Mouse (Mus musculus): ENCODE results near the gene Slc2a10.
"Not testable (repeated sequence)": the region's sequence is repeated elsewhere in the genome, so short reads cannot be mapped to it uniquely, and the experiment has no call there.

Slc2a10 gene

GRCm38 (mm10) chr2:165498816-165499215 lies 4.8 kb upstream of the Slc2a10 start:
- DNase-seq (ENCODE audit: low spot score in 2 of 2): no peak

- no peak for DNase-seq (ENCODE audit: low spot score in 2 of 2)
Observed at GRCm38 (mm10) chr2:165509686-165510085, 6.1 kb downstream of the Slc2a10 start.

GRCm38 (mm10) chr2:165510466-165510865 lies 6.9 kb downstream of the Slc2a10 start:
- DNase-seq (ENCODE audit: low spot score in 2 of 2): peak; percentile 32 to 33

GRCm38 (mm10) chr2:165510914-165511458 lies 7.4 kb downstream of the Slc2a10 start:
- peak in 1 of 2 experiments; percentile 20 for DNase-seq (ENCODE audit: low spot score in 2 of 2)

GRCm38 (mm10) chr2:165511530-165511929 lies 7.9 kb downstream of the Slc2a10 start:
- not testable (repeated sequence) for DNase-seq (ENCODE audit: low spot score in 2 of 2)

- DNase-seq (ENCODE audit: low spot score in 2 of 2): peak in 1 of 2 experiments; percentile 19
Observed at GRCm38 (mm10) chr2:165512426-165512825, 8.8 kb downstream of the Slc2a10 start.

- no peak for DNase-seq (ENCODE audit: low spot score in 2 of 2)
Observed at GRCm38 (mm10) chr2:165512870-165513600, 9.4 kb downstream of the Slc2a10 start.

GRCm38 (mm10) chr2:165515178-165515728 lies 11.7 kb downstream of the Slc2a10 start:
- no peak for DNase-seq (ENCODE audit: low spot score in 2 of 2)

- no peak for DNase-seq (ENCODE audit: low spot score in 2 of 2)
Observed at GRCm38 (mm10) chr2:165525609-165526008, 22.0 kb downstream of the Slc2a10 start.

- peak; percentile 59 to 73 for DNase-seq (ENCODE audit: low spot score in 2 of 2)
Observed at GRCm38 (mm10) chr2:165529106-165529505, 25.5 kb downstream of the Slc2a10 start.

GRCm38 (mm10) chr2:165533789-165534188 lies 30.2 kb downstream of the Slc2a10 start:
- DNase-seq (ENCODE audit: low spot score in 2 of 2): no peak

- no peak for DNase-seq (ENCODE audit: low spot score in 2 of 2)
Observed at GRCm38 (mm10) chr2:165540975-165541374, 37.4 kb downstream of the Slc2a10 start.

- DNase-seq (ENCODE audit: low spot score in 2 of 2): no peak
Observed at GRCm38 (mm10) chr2:165542939-165543669, 39.5 kb downstream of the Slc2a10 start.

- DNase-seq (ENCODE audit: low spot score in 2 of 2): no peak
Observed at GRCm38 (mm10) chr2:165543670-165544016, 40.1 kb downstream of the Slc2a10 start.

GRCm38 (mm10) chr2:165545687-165546086 lies 42.1 kb downstream of the Slc2a10 start:
- no peak for DNase-seq (ENCODE audit: low spot score in 2 of 2)

GRCm38 (mm10) chr2:165546341-165546740 lies 42.8 kb downstream of the Slc2a10 start:
- DNase-seq (ENCODE audit: low spot score in 2 of 2): no peak

GRCm38 (mm10) chr2:165547410-165547809 lies 43.8 kb downstream of the Slc2a10 start:
- peak; percentile 11 to 14 for DNase-seq (ENCODE audit: low spot score in 2 of 2)

GRCm38 (mm10) chr2:165548627-165549026 lies 45.0 kb downstream of the Slc2a10 start:
- no peak for DNase-seq (ENCODE audit: low spot score in 2 of 2)

GRCm38 (mm10) chr2:165550410-165550809 lies 46.8 kb downstream of the Slc2a10 start:
- DNase-seq (ENCODE audit: low spot score in 2 of 2): not testable (repeated sequence)

GRCm38 (mm10) chr2:165554066-165554465 lies 50.5 kb downstream of the Slc2a10 start:
- DNase-seq (ENCODE audit: low spot score in 2 of 2): no peak

GRCm38 (mm10) chr2:165557278-165557677 lies 53.7 kb downstream of the Slc2a10 start:
- DNase-seq (ENCODE audit: low spot score in 2 of 2): peak in 1 of 2 experiments; percentile 26

GRCm38 (mm10) chr2:165558916-165559315 lies 55.3 kb downstream of the Slc2a10 start:
- DNase-seq (ENCODE audit: low spot score in 2 of 2): no peak

All from right cerebral cortex, adult 2 months (tissue).